Mouse (Mus musculus): ENCODE results near the gene Ppp1r3d. TPM values are rescaled to one million over a fixed set of nuclear protein-coding genes. Genes with fewer than 3 reads are reported as not detected.
A peak's percentile ranks its signal among the peaks of the same experiment; 100 is the strongest.

Ppp1r3d gene
- polyA plus RNA-seq, 1 experiment from 2014 or later: 1.3 TPM

DNA sequence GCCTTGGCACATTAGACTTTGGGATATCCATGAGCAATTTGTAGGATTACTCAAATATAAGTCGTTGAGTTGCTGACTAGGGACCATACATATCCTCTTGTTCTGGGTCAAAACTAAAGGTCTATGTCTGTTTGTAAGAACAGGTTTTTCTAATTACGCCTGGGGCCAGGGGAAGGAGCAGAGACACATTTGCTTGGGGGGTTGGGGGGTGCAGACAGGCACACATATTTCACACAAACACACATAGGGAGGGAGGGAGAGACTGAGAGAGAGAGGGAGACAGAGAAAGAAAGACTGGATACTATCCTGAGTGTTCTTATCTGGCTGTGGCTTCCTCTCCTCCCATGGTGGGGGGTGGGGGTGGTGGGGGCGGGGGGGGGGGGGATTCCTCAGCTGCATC is 7.9 kb upstream of the Ppp1r3d start:
- Histone ChIP-seq H3K4me2 (replicated peaks; ENCODE audit: low read depth, low read length) (no peak overlapping the region), H3K9ac (ENCODE audit: low read depth, low read length) (no peak overlapping the region), H3K4me3 (ENCODE audit: low read depth, low read length) (no peak overlapping the region), H3K27ac (ENCODE audit: low read depth, low read length) (0 out of 2 replicates have a peak overlapping the region, but pooled peaks have one; percentile 7), H3K36me3 (ENCODE audit: control insufficient read depth, insufficient read depth, low read length) (no peaks in the 10 kb centered on the region), H3K9me3 (ENCODE audit: control insufficient read depth, low read length) (no peaks in the 10 kb centered on the region), H3K27me3 (ENCODE audit: control insufficient read depth, insufficient read depth, low read length) (no peaks in the 10 kb centered on the region), H3K4me1 (replicated peaks; ENCODE audit: control insufficient read depth, insufficient read depth, low read length) (no peaks in the 10 kb centered on the region)
- no peak for ATAC-seq (ENCODE audit: low FRiP score)
- DNase-seq (ENCODE audit: low spot score): no peak
- 46% methylated on average over 2 of the region's 3 CpGs for WGBS

DNA sequence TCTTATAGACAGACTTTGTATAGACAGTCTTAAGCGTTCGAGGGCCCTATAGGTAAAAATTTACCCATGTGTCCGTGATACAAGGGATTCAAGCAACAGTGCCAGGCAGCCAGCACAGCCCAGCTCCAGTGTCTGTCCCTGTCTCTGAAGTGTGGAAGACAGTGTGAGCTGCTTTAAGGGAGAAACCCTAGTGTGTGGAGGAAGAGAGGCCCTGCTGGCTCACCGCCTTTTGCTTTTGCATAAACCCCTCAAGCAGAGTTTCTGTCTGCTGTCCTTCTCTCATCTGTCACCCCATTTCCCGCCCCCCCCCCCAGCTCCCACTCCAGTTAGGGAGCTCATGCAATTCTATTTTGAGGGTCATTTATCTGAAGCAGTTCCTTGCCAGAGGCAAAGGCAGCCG is 7.3 kb upstream of the Ppp1r3d start:
- DNase-seq (ENCODE audit: low spot score) (no peak), ATAC-seq (ENCODE audit: low FRiP score) (peak; percentile 34; the same call in 1 of the 2 replicates)
- no peak overlapping the region for H3K4me3 ChIP-seq (ENCODE audit: low read depth, low read length)
- H3K36me3 ChIP-seq (ENCODE audit: control insufficient read depth, insufficient read depth, low read length): no peaks in the 10 kb centered on the region
- H3K9ac ChIP-seq (ENCODE audit: low read depth, low read length): no peak overlapping the region
- 45% methylated on average over 6 of the region's 6 CpGs for WGBS
- H3K27ac ChIP-seq (ENCODE audit: low read depth, low read length): no peak overlapping the region
- no peaks in the 10 kb centered on the region for H3K4me1 ChIP-seq (replicated peaks; ENCODE audit: control insufficient read depth, insufficient read depth, low read length)
- no peaks in the 10 kb centered on the region for H3K27me3 ChIP-seq (ENCODE audit: control insufficient read depth, insufficient read depth, low read length)
- H3K9me3 ChIP-seq (ENCODE audit: control insufficient read depth, low read length): no peaks in the 10 kb centered on the region
- no peak overlapping the region for H3K4me2 ChIP-seq (replicated peaks; ENCODE audit: low read depth, low read length)

DNA sequence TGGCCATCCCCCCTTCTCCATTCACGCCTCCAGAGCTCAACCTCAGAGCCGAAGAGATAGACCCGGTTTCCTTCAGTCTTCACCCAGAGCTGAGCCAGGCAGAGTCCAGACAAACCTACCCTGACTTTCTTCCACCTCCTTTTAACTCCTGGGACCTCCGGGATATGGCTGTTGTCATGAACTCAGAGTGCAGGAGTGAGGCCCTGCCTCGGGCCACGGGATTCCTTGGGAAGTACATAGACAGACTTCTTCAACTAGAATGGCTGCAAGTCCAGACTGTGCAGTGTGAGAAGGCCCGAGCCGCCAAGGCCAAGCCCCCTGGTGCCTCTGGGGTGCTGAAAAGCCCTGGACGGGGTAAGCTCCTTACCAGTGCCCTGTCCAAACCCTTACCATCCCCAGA is 6.3 kb upstream of the Ppp1r3d start:
- DNase-seq (ENCODE audit: low spot score) (no peak), ATAC-seq (ENCODE audit: low FRiP score) (no peak)
- H3K27ac ChIP-seq (ENCODE audit: low read depth, low read length): no peak overlapping the region
- H3K36me3 ChIP-seq (ENCODE audit: control insufficient read depth, insufficient read depth, low read length): no peaks in the 10 kb centered on the region
- no peak overlapping the region for H3K4me2 ChIP-seq (replicated peaks; ENCODE audit: low read depth, low read length)
- no peaks in the 10 kb centered on the region for H3K4me1 ChIP-seq (replicated peaks; ENCODE audit: control insufficient read depth, insufficient read depth, low read length)
- H3K9ac ChIP-seq (ENCODE audit: low read depth, low read length): no peak overlapping the region
- H3K27me3 ChIP-seq (ENCODE audit: control insufficient read depth, insufficient read depth, low read length): no peaks in the 10 kb centered on the region
- 77% methylated on average over 9 of the region's 9 CpGs for WGBS
- H3K9me3 ChIP-seq (ENCODE audit: control insufficient read depth, low read length): no peaks in the 10 kb centered on the region
- no peak overlapping the region for H3K4me3 ChIP-seq (ENCODE audit: low read depth, low read length)

DNA sequence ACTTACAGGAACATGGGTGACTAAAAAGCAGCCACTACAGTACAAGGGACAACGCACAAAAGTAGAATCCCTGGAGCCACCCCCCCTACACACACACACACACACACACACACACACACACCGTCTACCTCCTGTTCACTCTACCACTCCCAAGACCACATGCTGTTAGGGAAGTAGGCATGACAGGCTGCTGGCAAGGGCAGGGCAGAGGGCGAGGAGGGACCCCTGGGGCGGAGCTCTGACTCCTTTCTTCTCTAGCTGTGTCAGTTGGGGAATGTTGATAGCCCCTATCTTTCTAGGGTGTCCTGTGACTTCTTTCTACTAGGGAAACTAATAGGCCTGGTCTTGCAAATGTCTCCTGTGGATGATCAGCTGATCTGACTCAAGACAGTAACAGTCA is 2.7 kb upstream of the Ppp1r3d start:
- no peak for ATAC-seq (ENCODE audit: low FRiP score)
- Histone ChIP-seq H3K4me2 (replicated peaks; ENCODE audit: low read depth, low read length) (no peak overlapping the region), H3K9ac (ENCODE audit: low read depth, low read length) (no peak overlapping the region), H3K9me3 (ENCODE audit: control insufficient read depth, low read length) (no peaks in the 10 kb centered on the region), H3K4me1 (replicated peaks; ENCODE audit: control insufficient read depth, insufficient read depth, low read length) (peaks cover 8% of the 10 kb centered on the region; the same call in 1 of the 2 replicates), H3K36me3 (ENCODE audit: control insufficient read depth, insufficient read depth, low read length) (no peaks in the 10 kb centered on the region), H3K27me3 (ENCODE audit: control insufficient read depth, insufficient read depth, low read length) (peaks cover 16% of the 10 kb centered on the region), H3K27ac (ENCODE audit: low read depth, low read length) (no peak overlapping the region), H3K4me3 (ENCODE audit: low read depth, low read length) (no peak overlapping the region)
- no peak for DNase-seq (ENCODE audit: low spot score)
- WGBS: 64% methylated on average over 4 of the region's 4 CpGs

DNA sequence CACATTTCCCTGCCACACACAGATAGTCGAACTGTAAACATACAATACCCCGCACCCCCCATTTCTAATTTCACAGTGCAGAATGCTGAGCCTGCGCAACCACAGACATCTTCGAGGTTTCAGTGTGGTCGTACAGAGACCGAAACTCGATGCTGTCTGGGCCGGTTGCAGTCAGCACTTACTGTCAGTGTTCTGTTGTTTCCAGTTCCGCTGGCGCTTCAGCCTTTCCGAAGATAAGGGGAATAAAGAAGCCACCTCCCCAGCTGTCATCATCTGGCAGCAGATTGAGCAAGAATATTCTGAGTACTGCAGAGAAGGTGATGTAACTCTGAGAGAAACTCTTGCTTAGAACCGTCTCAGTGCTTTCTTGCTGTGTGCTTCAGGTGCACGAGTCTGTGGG is 2.2 kb upstream of the Ppp1r3d start:
- H3K9ac ChIP-seq (ENCODE audit: low read depth, low read length): no peak overlapping the region
- no peaks in the 10 kb centered on the region for H3K9me3 ChIP-seq (ENCODE audit: control insufficient read depth, low read length)
- H3K27ac ChIP-seq (ENCODE audit: low read depth, low read length): no peak overlapping the region
- no peaks in the 10 kb centered on the region for H3K36me3 ChIP-seq (ENCODE audit: control insufficient read depth, insufficient read depth, low read length)
- DNase-seq (ENCODE audit: low spot score) (no peak), ATAC-seq (ENCODE audit: low FRiP score) (no peak)
- peaks cover 16% of the 10 kb centered on the region for H3K27me3 ChIP-seq (ENCODE audit: control insufficient read depth, insufficient read depth, low read length)
- H3K4me1 ChIP-seq (replicated peaks; ENCODE audit: control insufficient read depth, insufficient read depth, low read length): peaks cover 8% of the 10 kb centered on the region; the same call in 1 of the 2 replicates
- 74% methylated on average over 13 of the region's 13 CpGs for WGBS
- H3K4me2 ChIP-seq (replicated peaks; ENCODE audit: low read depth, low read length): no peak overlapping the region
- no peak overlapping the region for H3K4me3 ChIP-seq (ENCODE audit: low read depth, low read length)

DNA sequence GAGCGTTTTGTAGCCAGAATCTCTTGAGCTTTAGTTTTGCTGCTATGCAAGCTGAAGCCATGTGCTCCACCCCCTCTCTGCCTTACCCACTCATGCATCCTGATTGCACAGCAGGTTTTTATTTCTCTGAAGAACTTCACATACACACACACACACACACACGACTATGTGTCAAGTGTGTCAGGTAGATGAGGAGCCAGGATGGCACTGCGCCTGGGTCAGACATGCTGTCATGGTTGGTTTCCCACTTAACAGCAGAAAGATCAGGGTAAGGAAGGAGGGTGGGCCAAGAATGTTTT is 827 bp upstream of the Ppp1r3d start:
- peaks cover 8% of the 10 kb centered on the region; the same call in 1 of the 2 replicates for H3K4me1 ChIP-seq (replicated peaks; ENCODE audit: control insufficient read depth, insufficient read depth, low read length)
- H3K4me2 ChIP-seq (replicated peaks; ENCODE audit: low read depth, low read length): peak overlapping the region; percentile 98
- no peaks in the 10 kb centered on the region for H3K36me3 ChIP-seq (ENCODE audit: control insufficient read depth, insufficient read depth, low read length)
- ATAC-seq (ENCODE audit: low FRiP score) (no peak), DNase-seq (ENCODE audit: low spot score) (peak; percentile 19)
- H3K4me3 ChIP-seq (ENCODE audit: low read depth, low read length): peak overlapping the region; percentile 65
- H3K9ac ChIP-seq (ENCODE audit: low read depth, low read length): no peak overlapping the region
- peaks cover 16% of the 10 kb centered on the region for H3K27me3 ChIP-seq (ENCODE audit: control insufficient read depth, insufficient read depth, low read length)
- H3K27ac ChIP-seq (ENCODE audit: low read depth, low read length): no peak overlapping the region
- H3K9me3 ChIP-seq (ENCODE audit: control insufficient read depth, low read length): no peaks in the 10 kb centered on the region
- 31% methylated on average over 3 of the region's 3 CpGs for WGBS

DNA sequence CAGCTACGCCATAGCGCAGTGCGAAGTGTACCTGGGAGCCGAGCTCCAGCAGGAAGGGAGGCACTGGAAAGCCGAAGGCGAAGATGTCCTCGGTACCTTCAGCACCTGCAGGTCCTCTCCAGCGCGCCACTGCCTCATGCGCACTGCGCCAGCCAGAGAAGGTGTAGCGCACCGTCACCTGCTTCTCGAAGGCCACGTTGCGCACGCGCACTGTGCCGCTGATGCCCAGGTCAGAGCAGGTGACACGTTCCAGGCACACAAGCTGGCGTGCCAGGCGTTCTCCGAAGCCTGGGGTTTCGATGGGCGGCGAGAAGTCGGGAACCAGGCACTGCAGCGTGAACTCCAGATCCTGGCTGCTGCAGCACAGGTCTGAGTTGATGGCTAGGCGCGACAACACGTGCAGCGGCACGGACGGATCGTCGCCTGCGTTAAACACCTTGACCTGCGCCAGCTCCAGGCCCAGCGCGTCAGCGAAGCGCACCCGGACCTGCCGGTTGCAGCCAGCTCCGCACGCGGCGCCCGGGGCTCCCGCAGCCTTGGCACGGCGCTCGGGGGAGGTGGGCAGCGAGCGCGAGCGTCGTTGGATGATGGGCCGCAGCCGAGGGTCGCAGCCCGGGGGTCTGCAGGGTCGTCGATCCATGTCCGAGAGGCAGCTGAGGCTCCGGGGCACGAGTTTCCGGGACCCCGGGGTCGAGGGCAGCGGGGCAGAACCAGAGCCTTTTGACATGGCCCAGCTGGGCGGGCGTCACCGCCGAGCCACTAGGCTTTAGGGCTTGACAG is 601 bp downstream of the Ppp1r3d start:
- no peak for DNase-seq (ENCODE audit: low spot score)
- peak; percentile 34 for ATAC-seq (ENCODE audit: low FRiP score)
- Histone ChIP-seq H3K4me2 (replicated peaks; ENCODE audit: low read depth, low read length) (peak overlapping the region; percentile 98), H3K9me3 (ENCODE audit: control insufficient read depth, low read length) (no peaks in the 10 kb centered on the region), H3K9ac (ENCODE audit: low read depth, low read length) (peak overlapping the region; percentile 63), H3K27me3 (ENCODE audit: control insufficient read depth, insufficient read depth, low read length) (peaks cover 16% of the 10 kb centered on the region), H3K27ac (ENCODE audit: low read depth, low read length) (no peak overlapping the region), H3K4me1 (replicated peaks; ENCODE audit: control insufficient read depth, insufficient read depth, low read length) (peaks cover 8% of the 10 kb centered on the region; the same call in 1 of the 2 replicates), H3K36me3 (ENCODE audit: control insufficient read depth, insufficient read depth, low read length) (no peaks in the 10 kb centered on the region), H3K4me3 (ENCODE audit: low read depth, low read length) (peak overlapping the region; percentile 65)
- 19% methylated on average over 68 of the region's 75 CpGs for WGBS

DNA sequence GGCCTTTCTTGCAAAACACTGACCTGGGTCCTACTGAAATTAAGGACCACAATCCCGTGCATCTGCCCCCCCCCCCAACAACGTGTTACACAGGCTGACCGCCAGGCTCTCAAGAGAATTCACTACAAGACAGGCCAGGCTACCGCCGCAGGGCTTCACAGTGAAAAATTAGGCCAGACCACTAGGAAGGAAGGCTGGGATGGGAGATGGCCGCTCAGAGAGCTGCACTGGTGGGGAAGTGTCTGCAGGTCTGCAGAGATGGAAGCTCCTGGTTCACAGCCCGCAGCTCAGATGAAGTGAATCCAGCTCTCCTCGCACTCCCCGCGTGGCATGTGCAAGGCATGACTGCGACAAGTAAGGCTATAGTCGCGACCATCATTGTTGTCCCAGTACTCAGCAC is 1.2 kb downstream of the Ppp1r3d start:
- Histone ChIP-seq H3K4me3 (ENCODE audit: low read depth, low read length) (peak overlapping the region; percentile 65; the same call in 1 of the 2 replicates), H3K9ac (ENCODE audit: low read depth, low read length) (no peak overlapping the region), H3K36me3 (ENCODE audit: control insufficient read depth, insufficient read depth, low read length) (no peaks in the 10 kb centered on the region), H3K4me1 (replicated peaks; ENCODE audit: control insufficient read depth, insufficient read depth, low read length) (peaks cover 8% of the 10 kb centered on the region; the same call in 1 of the 2 replicates), H3K27me3 (ENCODE audit: control insufficient read depth, insufficient read depth, low read length) (peaks cover 16% of the 10 kb centered on the region), H3K9me3 (ENCODE audit: control insufficient read depth, low read length) (no peaks in the 10 kb centered on the region), H3K27ac (ENCODE audit: low read depth, low read length) (no peak overlapping the region), H3K4me2 (replicated peaks; ENCODE audit: low read depth, low read length) (peak overlapping the region; percentile 98; the same call in 1 of the 2 replicates)
- no peak for ATAC-seq (ENCODE audit: low FRiP score)
- WGBS: 58% methylated on average over 13 of the region's 13 CpGs
- no peak for DNase-seq (ENCODE audit: low spot score)

DNA sequence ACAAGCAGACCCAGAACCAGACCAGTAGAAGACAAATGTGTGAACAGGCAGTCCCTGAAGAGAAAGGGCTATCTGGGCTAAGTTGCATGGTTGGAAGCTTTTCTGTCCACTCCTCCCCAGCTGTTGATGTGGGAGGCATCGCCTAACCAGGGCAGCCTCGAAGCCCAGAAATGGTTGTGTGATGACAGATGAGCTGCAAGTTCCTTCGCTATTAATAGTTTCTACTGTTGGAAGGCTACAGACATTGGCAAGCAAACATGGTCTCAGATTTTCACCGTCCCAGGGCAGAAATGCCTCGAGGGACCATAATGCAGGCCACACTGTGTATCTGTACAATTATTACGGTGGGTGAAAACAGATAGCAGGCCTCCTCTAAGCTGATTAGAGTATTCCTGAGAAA is 1.7 kb downstream of the Ppp1r3d start:
- no peak overlapping the region for H3K4me3 ChIP-seq (ENCODE audit: low read depth, low read length)
- DNase-seq (ENCODE audit: low spot score): no peak
- no peak overlapping the region for H3K9ac ChIP-seq (ENCODE audit: low read depth, low read length)
- H3K4me1 ChIP-seq (replicated peaks; ENCODE audit: control insufficient read depth, insufficient read depth, low read length): peaks cover 8% of the 10 kb centered on the region; the same call in 1 of the 2 replicates
- H3K27me3 ChIP-seq (ENCODE audit: control insufficient read depth, insufficient read depth, low read length): peaks cover 16% of the 10 kb centered on the region
- H3K9me3 ChIP-seq (ENCODE audit: control insufficient read depth, low read length): no peaks in the 10 kb centered on the region
- no peak for ATAC-seq (ENCODE audit: low FRiP score)
- H3K27ac ChIP-seq (ENCODE audit: low read depth, low read length): no peak overlapping the region
- WGBS: 66% methylated on average over 6 of the region's 6 CpGs
- H3K36me3 ChIP-seq (ENCODE audit: control insufficient read depth, insufficient read depth, low read length): no peaks in the 10 kb centered on the region
- H3K4me2 ChIP-seq (replicated peaks; ENCODE audit: low read depth, low read length): no peak overlapping the region

Measured in hindbrain, embryonic 11.5 days (tissue).